Mouse (Mus musculus): ENCODE results near the gene Hoxa3. TPM values are rescaled to one million over a fixed set of nuclear protein-coding genes. Genes with fewer than 3 reads are reported as not detected.

The Hoxa3 gene
- total and polyA plus RNA-seq, 3 experiments, result 0.55 to 1.3 (median 0.76) TPM

DNA sequence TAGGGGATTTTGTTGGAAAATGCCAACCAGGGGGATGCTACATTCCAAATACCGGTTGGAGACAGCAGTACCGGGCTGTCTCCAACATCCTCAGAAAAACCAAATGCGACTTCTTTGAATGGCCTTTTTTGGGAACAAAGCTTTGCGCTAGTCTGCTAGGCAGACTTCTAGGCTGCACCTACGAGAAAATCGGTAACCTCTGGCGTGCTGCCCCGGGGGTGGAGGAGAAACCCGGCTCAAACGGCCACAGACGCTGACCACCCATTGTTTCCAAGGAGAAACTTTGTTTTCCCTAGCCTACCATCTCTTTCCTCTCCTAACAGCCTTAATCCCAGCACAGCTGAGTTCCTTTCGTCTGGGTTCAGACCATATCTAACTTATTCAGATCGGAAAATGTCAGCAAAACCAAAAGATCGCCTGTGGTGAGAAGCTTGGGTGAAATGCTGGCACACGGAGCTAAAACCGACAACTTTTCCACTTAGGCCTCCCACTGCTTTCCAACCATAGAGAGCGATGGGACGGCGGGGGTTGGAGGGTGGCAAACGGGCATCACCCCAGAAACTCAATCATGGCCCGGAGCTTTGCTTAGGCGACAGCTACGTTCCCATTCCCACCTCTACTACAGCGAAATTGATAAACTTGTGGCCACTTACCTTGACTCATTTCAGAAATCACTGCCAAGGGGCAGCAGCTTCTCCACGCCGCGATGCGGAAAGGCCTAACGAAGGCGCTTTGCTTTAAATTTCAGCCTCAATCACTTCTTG is 26.7 kb upstream of the Hoxa3 start:
- Histone ChIP-seq H3K27me3 (ENCODE audit: control insufficient read depth, insufficient read depth, low read length) (peaks cover 30% of the 10 kb centered on the region), H3K4me1 (ENCODE audit: control insufficient read depth, insufficient read depth, low read length) (no peaks in the 10 kb centered on the region; the same call in 1 of the 2 replicates), H3K9ac (ENCODE audit: low read depth, low read length) (no peak overlapping the region), H3K27ac (no peak overlapping the region), H3K79me2 (replicated peaks; ENCODE audit: control insufficient read depth, insufficient read depth, low read length) (no peaks in the 10 kb centered on the region), H3K36me3 (ENCODE audit: control insufficient read depth, insufficient read depth, low read length) (no peaks in the 10 kb centered on the region), H3K4me3 (no peak overlapping the region)
- TF ChIP-seq EP300 (IDR thresholded peaks at IDR 0.05; ENCODE audit: insufficient read depth, low read depth, low read length) (no peak), CTCF (IDR thresholded peaks at IDR 0.05) (no peak), POLR2A (IDR thresholded peaks at IDR 0.05; ENCODE audit: insufficient read depth, low read depth, low read length) (no peak)
- WGBS, result 4% methylated on average over 30 of the region's 30 CpGs
- intact Hi-C loops (cut with DNase I), result no loop called here
- peak in 1 of 2 experiments; percentile 34 for DNase-seq

GRCm38 (mm10) chr6:52238976-52239375 is 25.8 kb upstream of the Hoxa3 start:
- no peak overlapping the region for H3K4me3 ChIP-seq
- intact Hi-C loops (cut with DNase I), result no loop called here
- TF ChIP-seq POLR2A (IDR thresholded peaks at IDR 0.05; ENCODE audit: insufficient read depth, low read depth, low read length) (no peak), CTCF (IDR thresholded peaks at IDR 0.05) (no peak), EP300 (IDR thresholded peaks at IDR 0.05; ENCODE audit: insufficient read depth, low read depth, low read length) (no peak)
- H3K4me1 ChIP-seq (ENCODE audit: control insufficient read depth, insufficient read depth, low read length), result no peaks in the 10 kb centered on the region; the same call in 1 of the 2 replicates
- peaks cover 36% of the 10 kb centered on the region for H3K27me3 ChIP-seq (ENCODE audit: control insufficient read depth, insufficient read depth, low read length)
- 15% methylated on average over 7 of the region's 7 CpGs for WGBS
- peak in 1 of 2 experiments; percentile 19 for DNase-seq
- H3K36me3 ChIP-seq (ENCODE audit: control insufficient read depth, insufficient read depth, low read length), result no peaks in the 10 kb centered on the region
- H3K9ac ChIP-seq (ENCODE audit: low read depth, low read length), result no peak overlapping the region
- no peak overlapping the region for H3K27ac ChIP-seq
- no peaks in the 10 kb centered on the region for H3K79me2 ChIP-seq (replicated peaks; ENCODE audit: control insufficient read depth, insufficient read depth, low read length)

DNA sequence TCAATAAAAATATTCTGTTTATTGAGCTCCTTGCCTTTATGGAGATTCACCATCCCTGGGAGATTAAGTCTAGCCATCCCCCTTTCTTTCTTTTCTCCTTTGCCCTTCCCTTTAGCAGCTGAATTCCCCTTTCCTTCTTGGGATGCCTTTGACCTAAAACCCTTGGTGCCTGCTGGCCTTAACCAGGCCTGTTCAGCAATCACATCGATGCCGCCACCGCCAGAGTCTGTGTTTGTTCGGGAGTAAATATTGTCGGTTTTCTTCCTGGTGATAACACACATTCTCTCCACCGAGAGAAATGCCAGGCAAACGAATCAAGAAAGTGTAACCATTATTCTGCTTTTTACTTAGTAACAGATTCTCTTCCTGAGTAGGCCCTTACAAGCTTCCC is 25.0 kb upstream of the Hoxa3 start:
- 11% methylated on average over 7 of the region's 7 CpGs for WGBS
- Histone ChIP-seq H3K79me2 (replicated peaks; ENCODE audit: control insufficient read depth, insufficient read depth, low read length) (no peaks in the 10 kb centered on the region), H3K9ac (ENCODE audit: low read depth, low read length) (no peak overlapping the region), H3K4me3 (no peak overlapping the region), H3K27ac (no peak overlapping the region), H3K27me3 (ENCODE audit: control insufficient read depth, insufficient read depth, low read length) (peaks cover 34% of the 10 kb centered on the region), H3K4me1 (ENCODE audit: control insufficient read depth, insufficient read depth, low read length) (no peaks in the 10 kb centered on the region; the same call in 1 of the 2 replicates), H3K36me3 (ENCODE audit: control insufficient read depth, insufficient read depth, low read length) (no peaks in the 10 kb centered on the region)
- TF ChIP-seq CTCF (IDR thresholded peaks at IDR 0.05), result no peak
- intact Hi-C loops (cut with DNase I), result no loop called here
- peak in 1 of 2 experiments; percentile 13 for DNase-seq

GRCm38 (mm10) chr6:52237346-52238154 is 24.4 kb upstream of the Hoxa3 start:
- Histone ChIP-seq H3K27me3 (ENCODE audit: control insufficient read depth, insufficient read depth, low read length) (peaks cover 38% of the 10 kb centered on the region), H3K27ac (no peak overlapping the region), H3K4me1 (ENCODE audit: control insufficient read depth, insufficient read depth, low read length) (no peaks in the 10 kb centered on the region; the same call in 1 of the 2 replicates), H3K79me2 (replicated peaks; ENCODE audit: control insufficient read depth, insufficient read depth, low read length) (no peaks in the 10 kb centered on the region), H3K9ac (ENCODE audit: low read depth, low read length) (no peak overlapping the region), H3K4me3 (no peak overlapping the region), H3K36me3 (ENCODE audit: control insufficient read depth, insufficient read depth, low read length) (no peaks in the 10 kb centered on the region)
- intact Hi-C loops (cut with DNase I), result no loop called here
- no peak for TF ChIP-seq POLR2A (IDR thresholded peaks at IDR 0.05; ENCODE audit: insufficient read depth, low read depth, low read length)
- TF ChIP-seq EP300 (IDR thresholded peaks at IDR 0.05; ENCODE audit: insufficient read depth, low read depth, low read length), result no peak
- TF ChIP-seq CTCF (IDR thresholded peaks at IDR 0.05), result no peak
- 13% methylated on average over 10 of the region's 10 CpGs for WGBS
- DNase-seq, result peak in 1 of 2 experiments; percentile 14

- DNase-seq, result peak in 1 of 2 experiments; percentile 13
- peaks cover 44% of the 10 kb centered on the region for H3K27me3 ChIP-seq (ENCODE audit: control insufficient read depth, insufficient read depth, low read length)
- no peak overlapping the region for H3K4me3 ChIP-seq
- intact Hi-C loops (cut with DNase I), result no loop called here
- WGBS, result 21% methylated on average over 3 of the region's 3 CpGs
- no peaks in the 10 kb centered on the region; the same call in 1 of the 2 replicates for H3K4me1 ChIP-seq (ENCODE audit: control insufficient read depth, insufficient read depth, low read length)
- no peaks in the 10 kb centered on the region for H3K36me3 ChIP-seq (ENCODE audit: control insufficient read depth, insufficient read depth, low read length)
- H3K9ac ChIP-seq (ENCODE audit: low read depth, low read length), result no peak overlapping the region
- TF ChIP-seq POLR2A (IDR thresholded peaks at IDR 0.05; ENCODE audit: insufficient read depth, low read depth, low read length), result no peak
- TF ChIP-seq EP300 (IDR thresholded peaks at IDR 0.05; ENCODE audit: insufficient read depth, low read depth, low read length), result no peak
- no peak for TF ChIP-seq CTCF (IDR thresholded peaks at IDR 0.05)
- no peaks in the 10 kb centered on the region for H3K79me2 ChIP-seq (replicated peaks; ENCODE audit: control insufficient read depth, insufficient read depth, low read length)
- H3K27ac ChIP-seq, result no peak overlapping the region
These were observed 23.7 kb upstream of the Hoxa3 start for GRCm38 (mm10) chr6:52236806-52237205.

DNA sequence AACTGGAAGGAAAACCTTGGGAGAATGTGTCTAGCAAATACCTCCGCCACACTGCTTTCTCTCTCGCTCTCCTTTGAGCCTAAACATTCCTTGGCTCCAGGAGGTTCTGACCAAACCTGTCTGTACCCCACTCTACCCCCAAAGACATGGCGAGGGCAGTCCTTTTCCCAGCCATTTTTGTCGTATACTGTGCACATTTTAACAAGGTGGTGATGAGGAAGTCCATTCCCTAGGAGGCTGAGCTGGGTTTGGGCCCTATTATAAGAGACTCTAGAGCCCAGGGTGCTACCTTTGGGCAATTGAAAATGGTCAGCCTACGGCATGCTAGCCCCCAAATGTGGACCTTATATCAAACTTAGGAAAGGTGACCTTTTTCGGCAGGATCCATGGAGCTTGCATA is 22.7 kb upstream of the Hoxa3 start:
- peaks cover 43% of the 10 kb centered on the region for H3K27me3 ChIP-seq (ENCODE audit: control insufficient read depth, insufficient read depth, low read length)
- H3K27ac ChIP-seq, result no peak overlapping the region
- intact Hi-C loops (cut with DNase I), result no loop called here
- no peak overlapping the region for H3K4me3 ChIP-seq
- 29% methylated on average over 6 of the region's 6 CpGs for WGBS
- DNase-seq, result peak in 1 of 2 experiments; percentile 11
- TF ChIP-seq CTCF (IDR thresholded peaks at IDR 0.05), result no peak
- TF ChIP-seq POLR2A (IDR thresholded peaks at IDR 0.05; ENCODE audit: insufficient read depth, low read depth, low read length), result no peak
- TF ChIP-seq EP300 (IDR thresholded peaks at IDR 0.05; ENCODE audit: insufficient read depth, low read depth, low read length), result no peak
- H3K4me1 ChIP-seq (ENCODE audit: control insufficient read depth, insufficient read depth, low read length), result no peaks in the 10 kb centered on the region; the same call in 1 of the 2 replicates
- H3K79me2 ChIP-seq (replicated peaks; ENCODE audit: control insufficient read depth, insufficient read depth, low read length), result no peaks in the 10 kb centered on the region
- H3K9ac ChIP-seq (ENCODE audit: low read depth, low read length), result no peak overlapping the region
- no peaks in the 10 kb centered on the region for H3K36me3 ChIP-seq (ENCODE audit: control insufficient read depth, insufficient read depth, low read length)

Measured in heart, adult 2 months (tissue).